Mouse (Mus musculus): Measurements from ENCODE around the gene Hmg20a.

Hmg20a gene

DNA sequence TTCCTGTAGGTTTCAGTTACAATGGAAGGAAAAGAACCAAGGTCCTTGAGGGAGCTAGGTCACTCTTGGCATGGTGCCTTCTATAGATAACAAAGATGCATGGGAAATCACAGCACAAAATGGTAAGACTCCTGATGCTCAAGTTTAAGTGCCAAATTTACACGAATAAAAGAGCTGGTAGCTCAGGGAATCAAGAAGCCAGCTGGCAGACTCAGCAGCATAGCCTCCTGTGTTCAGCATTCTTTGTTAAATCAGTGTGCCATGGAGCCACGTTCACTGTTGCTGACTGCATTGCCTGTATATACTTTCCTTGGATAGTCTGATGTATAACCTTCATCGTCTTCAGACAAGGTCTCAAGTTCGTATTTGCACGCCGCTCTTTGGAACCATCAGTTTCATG, 33.2 kb downstream of the Hmg20a start:
- DNase-seq (ENCODE audit: low spot score) = no peak

DNA sequence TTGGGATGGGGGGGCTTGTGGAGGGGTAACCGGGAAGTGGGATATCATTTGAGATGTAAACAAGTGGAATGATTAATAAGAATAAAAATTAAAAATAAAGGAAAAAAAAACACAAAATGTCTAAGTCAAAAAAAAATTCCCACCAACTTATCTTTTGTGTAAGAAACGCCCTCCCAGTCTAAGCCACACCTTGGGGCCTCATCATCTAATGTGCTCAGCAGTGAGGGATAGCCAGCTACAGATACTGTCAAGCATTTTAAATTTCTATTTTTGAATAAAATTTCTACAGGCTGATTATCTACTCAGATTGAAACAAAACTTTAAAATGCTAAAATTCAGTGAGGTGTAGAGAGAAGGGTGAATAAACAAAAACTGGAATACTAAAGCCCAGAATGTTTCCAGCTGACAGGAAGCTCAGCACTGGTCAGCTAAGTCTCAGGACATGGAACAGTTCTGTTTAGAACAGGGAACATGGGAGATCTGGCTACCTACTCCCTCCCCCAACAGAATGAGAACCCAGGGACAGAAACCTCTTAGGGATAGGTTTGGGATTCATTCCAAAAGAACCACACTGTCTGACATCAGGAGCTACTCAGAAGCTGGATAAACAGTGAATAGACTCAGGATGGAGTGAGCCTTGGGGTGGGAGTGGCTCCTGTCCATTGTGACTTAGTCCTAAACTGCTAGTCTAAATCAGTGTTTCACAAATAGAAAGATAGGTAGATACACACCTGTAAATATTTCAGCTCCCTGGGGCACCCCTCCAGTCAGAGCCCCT, 34.8 kb downstream of the Hmg20a start:
- DNase-seq (ENCODE audit: low spot score) = no peak

DNA sequence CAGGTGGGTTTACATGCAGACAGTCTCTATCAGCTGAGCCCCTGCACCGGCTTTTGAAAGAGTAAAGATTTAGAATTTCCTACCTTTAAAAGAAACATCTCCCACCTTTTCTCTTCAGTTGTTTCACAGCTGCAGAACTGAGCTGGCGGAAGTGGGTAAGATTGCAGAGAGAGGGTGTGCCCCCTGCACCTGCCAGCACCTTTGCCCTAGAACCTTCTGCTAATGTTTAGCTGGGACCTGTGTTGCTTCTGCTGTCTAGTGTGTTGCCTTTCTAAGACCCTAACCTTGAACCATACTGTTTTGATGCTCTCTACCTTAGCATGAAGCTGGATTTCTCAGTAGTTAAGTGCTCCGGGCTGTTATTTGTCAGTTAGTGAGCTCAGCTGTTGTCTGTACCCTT, 38.0 kb downstream of the Hmg20a start:
- no peak for DNase-seq (ENCODE audit: low spot score)

DNA sequence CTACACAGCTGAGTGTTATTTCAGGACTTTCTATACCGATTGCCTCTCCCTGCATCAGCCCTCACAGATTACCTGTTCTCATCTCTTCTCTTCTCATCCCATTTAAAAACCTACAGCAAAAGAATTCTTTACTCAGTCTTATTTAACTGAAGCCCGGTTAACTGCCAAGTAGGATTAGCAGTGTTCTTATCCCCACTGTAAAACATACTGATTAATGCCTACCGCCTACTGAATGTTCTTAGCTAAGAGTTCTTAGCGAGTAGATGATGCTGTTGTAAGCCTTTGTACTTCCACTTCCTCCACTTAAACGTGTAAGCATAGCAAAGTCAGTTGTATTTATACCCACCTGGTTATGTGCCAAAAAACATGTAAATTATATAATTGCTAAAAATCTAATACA, 42.6 kb downstream of the Hmg20a start:
- no peak for DNase-seq (ENCODE audit: low spot score)

DNA sequence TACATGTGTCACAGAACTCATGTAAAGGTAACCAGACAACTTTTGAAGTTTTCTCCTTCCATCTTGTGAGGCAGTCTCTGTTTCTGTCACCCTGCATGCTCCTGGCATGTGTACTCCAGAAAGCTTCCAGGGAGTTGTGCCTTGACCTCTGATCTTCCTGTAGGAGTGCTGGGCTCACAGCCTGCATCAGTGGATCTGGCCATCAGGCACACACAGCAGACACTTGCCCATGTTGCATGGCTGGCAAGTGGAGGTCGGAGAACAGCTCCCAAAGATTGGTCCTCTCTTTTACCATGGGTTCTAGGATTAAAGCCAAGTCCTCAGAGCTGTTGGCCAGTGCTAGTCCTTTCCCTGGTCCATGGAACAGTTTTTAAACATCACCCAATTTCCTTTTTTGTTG, 44.2 kb downstream of the Hmg20a start:
- peak; percentile 10 for DNase-seq (ENCODE audit: low spot score)

DNA sequence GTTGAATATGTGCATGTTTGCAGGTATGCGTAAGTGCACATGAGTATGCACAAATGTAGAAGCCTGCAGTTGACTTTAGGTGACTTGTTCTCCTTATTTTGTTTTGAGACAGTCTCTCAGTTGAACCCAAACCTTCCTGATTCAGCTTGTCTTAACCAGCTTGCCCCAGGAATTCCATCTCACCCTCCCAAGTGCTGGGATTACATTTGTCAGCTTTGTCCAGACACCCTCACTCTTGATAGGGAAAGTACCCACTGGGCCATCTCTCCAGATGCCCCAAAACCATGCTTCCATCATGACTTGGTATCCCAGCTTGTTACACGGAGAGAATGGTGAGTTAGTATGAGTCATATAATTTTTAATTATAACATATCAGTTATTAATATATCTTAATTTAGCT, 44.6 kb downstream of the Hmg20a start:
- no peak for DNase-seq (ENCODE audit: low spot score)

DNA sequence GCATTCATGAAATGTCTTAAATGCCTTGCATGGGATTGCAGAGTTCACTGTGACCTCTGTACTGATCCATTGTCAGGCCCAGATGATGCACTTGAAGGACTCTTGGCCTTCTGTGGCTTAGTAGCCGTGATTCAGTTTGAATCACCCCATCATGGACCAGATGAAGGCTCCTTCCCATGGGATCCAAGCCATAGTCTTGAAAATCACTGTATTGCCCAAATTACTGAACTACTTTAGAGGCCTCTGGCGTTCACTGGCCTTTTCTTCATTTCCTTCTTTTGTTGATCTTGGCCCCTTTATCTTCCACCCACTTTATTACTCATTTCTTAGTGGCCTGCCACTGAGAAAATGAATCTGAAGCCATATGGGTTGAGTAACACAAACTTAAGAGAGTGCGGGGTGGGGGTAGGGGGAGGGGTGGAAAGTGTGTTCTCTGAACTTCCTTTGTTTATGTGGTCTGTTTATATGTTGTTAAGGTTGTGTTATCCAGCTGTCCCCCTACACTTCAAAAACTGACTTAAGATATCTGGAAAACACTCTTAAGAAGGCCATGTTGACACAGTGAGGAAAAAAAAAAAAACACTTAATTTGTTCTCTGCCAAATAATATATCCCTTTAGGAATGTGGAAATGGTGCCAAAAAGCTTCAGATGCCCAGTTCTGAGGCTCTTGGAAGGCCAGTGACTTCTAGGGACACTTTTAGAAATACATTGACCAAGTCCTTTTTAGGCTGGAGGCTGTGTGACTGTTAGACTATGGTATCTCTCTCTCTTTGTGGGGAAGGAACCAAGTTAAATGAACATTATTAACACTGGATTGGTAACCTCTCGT, 45.5 kb downstream of the Hmg20a start:
- no peak for DNase-seq (ENCODE audit: low spot score)

DNA sequence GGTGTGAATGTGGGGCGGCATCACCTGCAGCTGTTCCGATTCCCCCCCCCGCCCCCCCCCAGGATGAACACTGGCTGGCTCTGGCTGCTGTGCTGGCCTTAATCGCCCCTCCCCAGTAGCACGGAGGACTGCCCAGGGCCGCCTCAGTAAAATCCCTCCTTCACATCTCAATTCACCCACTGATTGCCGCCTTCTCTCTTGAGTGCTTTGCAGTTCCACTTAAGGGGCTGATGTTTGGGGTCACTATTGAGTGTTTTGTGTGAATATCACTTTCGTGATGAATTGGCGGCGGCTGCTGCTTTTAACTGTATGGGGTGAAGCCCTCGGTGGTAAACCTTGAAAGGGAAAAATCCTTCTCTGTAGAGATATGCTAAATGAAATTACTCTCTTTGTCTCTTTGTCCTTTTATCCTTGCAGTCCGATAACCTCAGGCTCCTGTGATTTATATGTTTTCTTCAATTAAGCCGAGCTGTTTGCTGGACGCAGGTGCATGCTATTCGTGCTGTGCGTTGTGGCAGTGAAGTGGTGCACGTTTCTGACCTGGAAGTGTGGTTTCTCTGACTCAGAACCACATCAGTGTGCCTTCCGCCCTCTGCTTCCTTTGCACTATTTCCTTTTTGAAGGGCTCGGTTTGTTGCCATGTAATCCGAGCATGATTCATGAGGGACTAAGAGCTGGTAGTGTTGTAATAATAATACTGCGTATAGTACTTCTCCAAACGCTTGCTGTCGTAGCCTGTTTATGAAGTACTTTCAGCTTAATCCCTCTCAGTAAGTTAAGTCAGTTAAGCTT, 46.6 kb downstream of the Hmg20a start:
- DNase-seq (ENCODE audit: low spot score) = peak; percentile 20

DNA sequence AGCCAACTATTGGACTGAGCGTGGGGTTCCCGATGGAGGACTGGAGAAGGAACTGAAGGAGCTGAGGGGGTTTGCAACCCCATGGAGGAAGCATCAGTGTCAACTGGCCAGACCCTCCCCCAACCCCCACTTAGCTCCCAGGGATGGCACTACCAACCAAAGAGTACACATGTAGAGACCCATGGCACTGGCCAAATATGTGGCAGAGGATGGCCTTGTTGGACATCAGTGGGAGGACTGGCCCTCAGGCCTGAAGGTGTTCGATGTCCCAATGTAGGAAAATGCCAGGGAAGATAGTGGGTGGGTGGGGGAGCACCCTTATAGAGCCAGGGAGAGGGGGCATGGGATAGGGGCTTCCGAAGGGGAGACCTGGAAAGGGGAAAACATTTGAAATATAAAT, 47.8 kb downstream of the Hmg20a start:
- DNase-seq (ENCODE audit: low spot score) = no peak

DNA sequence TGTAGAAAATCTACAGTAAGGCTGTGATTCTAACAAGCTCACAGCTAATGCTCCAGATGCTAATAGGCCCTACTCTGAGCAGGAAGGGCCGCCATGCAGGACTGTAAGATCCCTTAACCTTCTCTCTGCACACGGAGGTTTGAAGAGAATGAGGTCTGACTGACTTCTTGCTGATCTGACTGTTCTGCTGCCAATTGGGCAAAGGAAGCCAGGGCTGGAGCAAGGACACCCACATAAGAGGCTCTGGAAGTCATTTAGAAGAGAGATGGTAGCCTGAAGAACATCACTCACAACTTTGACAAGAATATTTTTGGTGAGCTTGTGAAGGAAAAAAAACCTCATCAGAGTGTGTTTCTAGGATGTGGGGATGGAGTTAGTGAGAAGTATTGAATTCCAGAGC, 51.2 kb downstream of the Hmg20a start:
- DNase-seq (ENCODE audit: low spot score) = no peak

DNA sequence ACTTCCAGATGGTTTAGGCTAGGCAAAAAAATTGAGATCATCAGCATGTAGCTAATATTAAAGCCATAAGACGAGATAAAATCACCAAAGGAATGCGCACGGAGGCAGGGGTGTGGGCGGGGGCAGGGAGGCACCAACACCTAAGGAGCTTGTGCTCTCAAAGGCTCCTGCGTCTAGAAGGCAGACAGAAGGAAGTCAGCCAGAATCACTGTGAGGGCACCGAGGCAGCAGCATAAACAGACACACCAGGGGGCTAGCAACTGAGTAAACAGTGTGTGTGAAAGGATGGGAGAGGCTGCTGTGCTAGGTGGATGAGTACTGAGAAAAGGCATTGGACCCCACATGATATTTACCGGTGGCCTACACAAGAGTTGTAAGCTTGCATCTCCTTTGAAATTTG, 51.9 kb downstream of the Hmg20a start:
- DNase-seq (ENCODE audit: low spot score) = no peak

DNA sequence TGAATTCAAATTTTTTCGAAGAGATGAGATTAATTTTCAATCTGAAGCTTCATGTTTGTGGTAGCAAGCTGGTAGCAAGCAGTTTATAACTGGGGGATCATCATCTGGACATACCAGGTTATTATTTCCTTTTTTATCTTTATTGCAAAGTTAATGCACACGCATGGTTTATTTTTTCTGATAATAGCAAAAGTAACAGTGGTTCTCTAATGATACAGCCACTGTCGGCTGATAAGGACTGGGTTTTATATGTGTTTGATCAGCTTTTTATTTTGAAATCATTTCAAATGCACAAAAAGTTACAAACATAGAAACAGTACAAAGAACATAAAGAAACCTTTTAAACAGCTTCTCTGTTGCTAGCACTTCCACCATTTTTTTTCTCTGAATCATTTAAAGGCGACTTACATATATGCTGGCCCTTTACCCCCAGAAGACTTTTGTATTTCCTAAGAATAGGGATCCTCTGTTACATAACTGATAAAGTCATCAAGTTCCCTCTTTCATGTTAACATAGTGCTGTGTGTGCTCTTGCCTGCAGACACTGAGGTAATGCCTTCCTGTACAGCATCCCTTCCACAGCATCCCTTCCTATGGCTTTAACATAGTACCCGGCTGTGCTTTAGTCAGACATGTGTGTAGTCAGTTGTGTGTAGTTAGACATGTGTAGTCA, 60.7 kb downstream of the Hmg20a start:
- no peak for DNase-seq (ENCODE audit: low spot score)

DNA sequence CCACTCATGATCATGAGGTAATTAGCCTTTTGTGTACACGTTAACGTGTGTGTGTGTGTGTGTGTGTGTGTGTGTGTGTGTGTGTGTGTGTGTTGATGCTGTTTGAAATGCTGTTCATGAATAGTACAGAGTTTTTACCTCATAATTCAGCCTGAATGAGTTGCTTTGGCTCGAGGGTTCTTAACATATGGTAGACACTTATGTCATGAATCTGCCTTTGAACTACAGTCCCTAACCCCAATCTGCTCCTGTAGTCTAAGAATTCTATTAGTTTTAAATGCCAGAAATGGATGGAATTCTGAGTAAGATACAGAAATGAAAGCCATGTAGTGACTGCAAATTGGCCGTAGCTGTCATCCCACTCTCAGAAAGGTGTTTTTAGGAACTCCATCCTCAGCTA, 64.2 kb downstream of the Hmg20a start:
- no peak for DNase-seq (ENCODE audit: low spot score)

DNA sequence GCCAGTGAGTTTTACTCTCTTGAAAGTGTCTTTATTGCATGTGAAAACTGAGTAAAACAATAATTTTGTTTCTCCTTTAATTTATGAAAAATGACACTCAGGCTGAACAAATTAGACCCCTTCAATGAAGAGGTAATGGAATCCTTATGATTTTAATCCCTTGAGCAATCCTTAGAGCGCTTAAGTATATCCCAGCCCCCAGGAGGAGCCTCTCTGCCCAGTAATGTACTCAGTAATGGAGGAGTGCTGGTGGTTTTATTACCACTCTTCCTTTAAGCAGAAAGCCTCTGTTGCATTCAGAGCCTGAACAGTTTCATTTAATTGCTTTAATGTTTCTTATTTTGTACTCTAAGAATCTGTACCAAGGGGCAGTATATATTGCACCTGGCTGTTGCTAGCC, 67.0 kb downstream of the Hmg20a start:
- no peak for DNase-seq (ENCODE audit: low spot score)

DNA sequence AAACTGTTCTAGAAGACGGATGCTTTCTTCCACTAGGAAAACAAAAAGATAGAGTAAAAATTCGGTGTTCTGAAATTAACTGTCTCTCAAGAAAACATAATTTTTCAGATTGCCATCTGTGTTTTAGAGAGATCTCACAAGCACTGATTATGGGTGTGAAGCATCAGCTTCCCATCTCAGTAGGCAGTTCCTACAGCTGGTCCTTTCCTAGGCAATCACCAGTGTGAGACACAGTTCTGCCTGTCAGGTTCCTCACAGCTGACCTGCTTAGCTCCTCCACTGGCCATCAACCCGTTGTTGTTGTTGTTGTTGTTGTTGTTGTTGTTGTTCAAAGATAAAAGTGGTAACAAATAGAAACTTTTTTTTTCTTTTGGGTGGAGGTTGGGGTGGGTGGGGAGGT, 67.7 kb downstream of the Hmg20a start:
- no peak for DNase-seq (ENCODE audit: low spot score)

DNA sequence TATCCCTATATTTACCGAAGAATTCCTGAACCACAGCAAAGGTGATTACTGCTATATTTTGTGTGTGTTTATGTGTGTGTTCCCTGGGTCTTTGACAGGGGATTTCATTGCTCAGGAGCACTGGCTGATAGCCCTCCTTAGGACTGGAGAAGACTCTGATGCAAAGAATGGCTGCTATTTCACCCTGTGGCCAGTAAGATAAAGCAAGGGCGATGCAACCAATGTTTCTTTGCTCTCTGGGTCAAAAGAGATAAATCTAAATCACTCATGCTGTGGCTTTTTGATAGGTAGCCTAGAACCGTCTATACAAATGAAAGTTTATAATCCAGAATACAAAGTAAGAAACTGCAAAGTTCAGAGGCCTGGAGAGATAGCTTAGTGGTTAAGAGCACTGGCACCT, 69.2 kb downstream of the Hmg20a start:
- no peak for DNase-seq (ENCODE audit: low spot score)

DNA sequence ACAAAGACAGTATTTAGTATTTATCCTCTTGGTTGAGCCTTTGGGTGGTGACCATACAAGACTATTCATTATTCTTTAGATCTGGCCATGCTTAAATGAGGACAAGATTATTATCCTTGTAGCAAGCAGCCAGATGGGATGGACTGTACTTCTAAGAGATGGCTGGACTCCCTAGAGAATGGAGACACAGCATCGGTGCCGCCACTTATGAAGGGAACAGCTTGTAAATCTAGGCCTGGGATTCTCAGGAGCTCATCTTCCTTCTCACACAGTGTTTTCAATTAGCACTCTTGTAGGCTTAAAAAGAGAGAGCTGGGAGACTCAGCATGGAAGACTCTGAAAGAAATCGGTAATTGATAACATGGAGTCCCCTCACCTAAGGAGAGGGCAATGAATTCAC, 74.0 kb downstream of the Hmg20a start:
- no peak for DNase-seq (ENCODE audit: low spot score)

DNA sequence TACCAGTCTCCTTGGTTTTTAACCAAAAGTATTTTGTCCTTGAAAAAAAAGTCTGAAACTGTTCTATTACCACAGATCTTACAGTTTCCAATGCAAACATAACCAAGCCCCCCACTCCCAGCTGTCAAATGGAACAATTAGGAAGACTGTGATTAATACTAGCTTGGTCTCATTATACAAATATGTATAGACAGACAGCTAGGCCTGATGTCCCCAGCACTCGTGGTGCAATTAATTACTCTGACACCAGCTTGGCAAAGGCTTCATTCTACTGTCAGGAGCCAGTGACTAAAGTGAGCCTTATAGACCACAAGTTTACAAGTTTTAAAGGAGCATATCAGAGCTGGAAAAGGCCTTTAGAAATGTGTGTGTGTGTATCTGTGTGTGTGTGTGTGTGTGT, 74.5 kb downstream of the Hmg20a start:
- no peak for DNase-seq (ENCODE audit: low spot score)

DNA sequence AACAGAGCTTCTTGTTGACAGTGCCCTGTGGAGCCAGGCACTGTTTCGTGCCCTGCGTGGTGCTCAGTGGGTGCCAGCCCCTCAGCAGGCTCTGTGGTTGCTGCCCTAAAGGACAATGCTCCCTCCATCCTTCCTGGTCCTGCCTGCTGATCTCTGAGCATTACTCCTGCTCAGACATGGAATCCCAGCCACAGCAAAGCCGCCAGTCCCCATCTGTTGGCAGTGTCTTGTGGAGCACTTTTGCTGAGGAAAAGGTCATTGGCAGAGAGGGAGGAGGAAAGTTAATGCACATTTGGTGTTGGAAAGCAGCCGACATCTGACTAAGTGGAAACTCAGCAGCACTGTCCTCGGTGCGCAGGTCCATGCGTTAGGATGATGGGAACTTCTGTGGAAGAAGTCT, 76.7 kb downstream of the Hmg20a start:
- no peak for DNase-seq (ENCODE audit: low spot score)

DNA sequence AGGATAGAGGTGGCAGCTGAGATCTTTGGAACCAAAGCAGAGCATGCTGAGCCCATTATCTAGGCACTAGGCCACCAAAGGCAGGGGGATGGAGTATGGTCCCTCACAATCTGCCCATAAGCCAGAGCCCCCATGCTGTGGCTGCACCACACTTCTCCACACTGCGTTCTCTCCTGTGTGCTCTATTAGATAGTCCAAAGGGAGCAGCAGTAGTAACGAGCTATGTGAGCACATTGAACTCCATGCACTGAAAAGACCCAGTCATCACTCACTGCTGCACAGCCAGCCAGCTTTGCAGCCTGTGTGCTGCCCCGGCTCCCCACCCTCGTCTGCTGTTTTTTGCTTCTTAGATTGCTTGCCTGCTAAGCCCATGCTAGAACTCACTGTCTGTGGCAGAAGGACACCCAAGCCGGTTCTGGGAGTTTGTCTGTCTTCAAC, 77.4 kb downstream of the Hmg20a start:
- DNase-seq (ENCODE audit: low spot score) = no peak

DNA sequence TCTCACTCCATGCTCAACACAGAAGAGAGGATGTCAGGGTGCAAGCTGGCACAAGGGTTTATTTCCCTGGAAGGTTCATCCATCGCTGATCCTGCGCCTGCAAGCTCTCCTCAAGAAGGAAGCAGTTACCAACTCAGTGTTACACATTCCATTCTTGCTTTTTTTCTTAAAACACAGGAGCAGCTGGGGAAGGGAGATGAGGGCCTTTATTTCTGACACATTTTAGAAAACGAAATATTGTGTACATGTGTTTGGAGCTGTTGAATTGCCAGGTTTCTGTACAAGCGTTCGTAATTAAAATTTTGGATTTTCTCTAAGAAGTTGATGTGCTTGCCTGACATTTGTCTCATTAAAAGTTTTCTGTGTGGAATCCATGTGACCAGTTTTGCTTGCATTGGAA, 78.2 kb downstream of the Hmg20a start:
- no peak for DNase-seq (ENCODE audit: low spot score)

DNA sequence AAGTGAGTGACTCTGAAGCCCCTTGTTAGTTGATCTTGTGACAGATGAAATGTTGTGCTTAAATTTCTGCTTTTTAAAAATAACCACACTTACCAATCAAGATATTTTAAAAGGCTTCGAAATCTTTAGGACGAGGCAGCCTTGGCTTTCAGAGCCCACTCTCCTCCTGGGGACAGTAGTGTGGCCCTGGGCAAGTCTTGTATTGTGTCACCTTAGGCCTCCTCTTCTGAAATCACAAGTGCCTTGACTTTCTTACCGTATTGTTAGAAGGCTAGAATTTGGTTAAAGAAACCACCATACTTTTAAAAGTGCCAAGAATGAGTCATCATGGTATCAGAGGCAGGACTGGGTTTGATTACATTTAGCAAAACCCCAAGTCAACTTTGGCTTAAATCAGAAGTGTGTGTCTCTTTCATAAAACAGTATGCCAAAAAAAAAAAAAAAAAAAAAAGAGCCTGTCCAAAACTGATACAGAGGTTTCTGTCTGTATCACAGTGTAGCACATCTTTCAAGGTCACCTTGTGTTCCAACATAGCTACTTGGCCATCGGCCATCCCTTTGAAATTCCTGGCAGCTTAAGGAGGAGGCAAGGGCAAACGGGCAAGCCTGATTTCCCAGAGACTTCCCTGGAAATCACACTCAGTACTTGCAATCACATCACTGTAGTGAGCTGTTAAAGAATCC, 78.9 kb downstream of the Hmg20a start:
- peak; percentile 81 for DNase-seq (ENCODE audit: low spot score)
